Mouse (Mus musculus): ENCODE data around the gene Map4k5. TPM values are rescaled to one million over a fixed set of nuclear protein-coding genes. Genes with fewer than 3 reads are reported as not detected.

Map4k5 gene
- polyA plus RNA-seq, 1 experiment, result 25.7 TPM

GRCm38 (mm10) chr12:69833982-69834604, 58.9 kb downstream of the Map4k5 start:
- no peak for TF ChIP-seq POLR2A (IDR thresholded peaks at IDR 0.05; ENCODE audit: borderline replicate concordance, extremely low read depth, insufficient read depth, insufficient read length, poor library complexity, severe bottlenecking)
- TF ChIP-seq CTCF (IDR thresholded peaks at IDR 0.05; ENCODE audit: borderline replicate concordance, extremely low read depth, insufficient read depth, insufficient read length), result no peak
- DNase-seq (ENCODE audit: low read depth), result peak; percentile 48

- no peak for TF ChIP-seq CTCF (IDR thresholded peaks at IDR 0.05; ENCODE audit: borderline replicate concordance, extremely low read depth, insufficient read depth, insufficient read length)
- TF ChIP-seq POLR2A (IDR thresholded peaks at IDR 0.05; ENCODE audit: borderline replicate concordance, extremely low read depth, insufficient read depth, insufficient read length, poor library complexity, severe bottlenecking), result no peak
- no peak for DNase-seq (ENCODE audit: low read depth)
These were observed 61.6 kb downstream of the Map4k5 start for GRCm38 (mm10) chr12:69831239-69831910.

GRCm38 (mm10) chr12:69828214-69828613, 64.8 kb downstream of the Map4k5 start:
- DNase-seq (ENCODE audit: low read depth), result peak; percentile 18
- no peak for TF ChIP-seq POLR2A (IDR thresholded peaks at IDR 0.05; ENCODE audit: borderline replicate concordance, extremely low read depth, insufficient read depth, insufficient read length, poor library complexity, severe bottlenecking)
- no peak for TF ChIP-seq CTCF (IDR thresholded peaks at IDR 0.05; ENCODE audit: borderline replicate concordance, extremely low read depth, insufficient read depth, insufficient read length)

GRCm38 (mm10) chr12:69824881-69825597, 68.0 kb downstream of the Map4k5 start:
- DNase-seq (ENCODE audit: low read depth), result no peak
- TF ChIP-seq POLR2A (IDR thresholded peaks at IDR 0.05; ENCODE audit: borderline replicate concordance, extremely low read depth, insufficient read depth, insufficient read length, poor library complexity, severe bottlenecking), result no peak
- TF ChIP-seq CTCF (IDR thresholded peaks at IDR 0.05; ENCODE audit: borderline replicate concordance, extremely low read depth, insufficient read depth, insufficient read length), result no peak

- DNase-seq (ENCODE audit: low read depth), result peak; percentile 68
- TF ChIP-seq CTCF (IDR thresholded peaks at IDR 0.05; ENCODE audit: borderline replicate concordance, extremely low read depth, insufficient read depth, insufficient read length) (no peak), POLR2A (IDR thresholded peaks at IDR 0.05; ENCODE audit: borderline replicate concordance, extremely low read depth, insufficient read depth, insufficient read length, poor library complexity, severe bottlenecking) (no peak)
These were observed 78.7 kb downstream of the Map4k5 start for GRCm38 (mm10) chr12:69814272-69814671.

- no peak for DNase-seq (ENCODE audit: low read depth)
- TF ChIP-seq POLR2A (IDR thresholded peaks at IDR 0.05; ENCODE audit: borderline replicate concordance, extremely low read depth, insufficient read depth, insufficient read length, poor library complexity, severe bottlenecking) (no peak), CTCF (IDR thresholded peaks at IDR 0.05; ENCODE audit: borderline replicate concordance, extremely low read depth, insufficient read depth, insufficient read length) (no peak)
These were observed 79.4 kb downstream of the Map4k5 start for GRCm38 (mm10) chr12:69813596-69813995.

- TF ChIP-seq POLR2A (IDR thresholded peaks at IDR 0.05; ENCODE audit: borderline replicate concordance, extremely low read depth, insufficient read depth, insufficient read length, poor library complexity, severe bottlenecking) (no peak), CTCF (IDR thresholded peaks at IDR 0.05; ENCODE audit: borderline replicate concordance, extremely low read depth, insufficient read depth, insufficient read length) (no peak)
- no peak for DNase-seq (ENCODE audit: low read depth)
These were observed 80.0 kb downstream of the Map4k5 start for GRCm38 (mm10) chr12:69812986-69813385.

GRCm38 (mm10) chr12:69811976-69812375, 81.0 kb downstream of the Map4k5 start:
- no peak for TF ChIP-seq POLR2A (IDR thresholded peaks at IDR 0.05; ENCODE audit: borderline replicate concordance, extremely low read depth, insufficient read depth, insufficient read length, poor library complexity, severe bottlenecking)
- TF ChIP-seq CTCF (IDR thresholded peaks at IDR 0.05; ENCODE audit: borderline replicate concordance, extremely low read depth, insufficient read depth, insufficient read length), result no peak
- no peak for DNase-seq (ENCODE audit: low read depth)

- DNase-seq (ENCODE audit: low read depth), result no peak
- TF ChIP-seq POLR2A (IDR thresholded peaks at IDR 0.05; ENCODE audit: borderline replicate concordance, extremely low read depth, insufficient read depth, insufficient read length, poor library complexity, severe bottlenecking), result no peak
- TF ChIP-seq CTCF (IDR thresholded peaks at IDR 0.05; ENCODE audit: borderline replicate concordance, extremely low read depth, insufficient read depth, insufficient read length), result no peak
These were observed 83.6 kb downstream of the Map4k5 start for GRCm38 (mm10) chr12:69809439-69809838.

GRCm38 (mm10) chr12:69807399-69807985, 85.5 kb downstream of the Map4k5 start:
- DNase-seq (ENCODE audit: low read depth), result no peak
- no peak for TF ChIP-seq CTCF (IDR thresholded peaks at IDR 0.05; ENCODE audit: borderline replicate concordance, extremely low read depth, insufficient read depth, insufficient read length)
- no peak for TF ChIP-seq POLR2A (IDR thresholded peaks at IDR 0.05; ENCODE audit: borderline replicate concordance, extremely low read depth, insufficient read depth, insufficient read length, poor library complexity, severe bottlenecking)

GRCm38 (mm10) chr12:69805148-69805547, 87.9 kb downstream of the Map4k5 start:
- peak; percentile 42 for DNase-seq (ENCODE audit: low read depth)
- TF ChIP-seq POLR2A (IDR thresholded peaks at IDR 0.05; ENCODE audit: borderline replicate concordance, extremely low read depth, insufficient read depth, insufficient read length, poor library complexity, severe bottlenecking), result no peak
- TF ChIP-seq CTCF (IDR thresholded peaks at IDR 0.05; ENCODE audit: borderline replicate concordance, extremely low read depth, insufficient read depth, insufficient read length), result no peak

Measured in brain, embryonic 14.5 days (tissue).